Mouse (Mus musculus): ENCODE data around the gene Arhgap15. TPM values are rescaled to one million over a fixed set of nuclear protein-coding genes. Genes with fewer than 3 reads are reported as not detected.

Gene Arhgap15
- polyA plus RNA-seq, 1 experiment from 2014 or later: 1.0 TPM

- no peak for ATAC-seq
- DNase-seq (ENCODE audit: low spot score): no peak
- no peaks in the 10 kb centered on the region for H3K9me3 ChIP-seq (replicated peaks; ENCODE audit: control insufficient read depth, low read length)
- no peak overlapping the region for H3K4me2 ChIP-seq (ENCODE audit: low read length)
- no peaks in the 10 kb centered on the region for H3K36me3 ChIP-seq (ENCODE audit: control insufficient read depth, insufficient read depth, low read length)
- 94% methylated on average over 3 of the region's 3 CpGs for WGBS
- H3K27me3 ChIP-seq (replicated peaks; ENCODE audit: control insufficient read depth, insufficient read depth, low read length): no peaks in the 10 kb centered on the region
- H3K9ac ChIP-seq (ENCODE audit: low read length): no peak overlapping the region
- no peak overlapping the region for H3K27ac ChIP-seq (ENCODE audit: low read depth, low read length)
- H3K4me1 ChIP-seq (ENCODE audit: control insufficient read depth, insufficient read depth, low read length): no peaks in the 10 kb centered on the region
- H3K4me3 ChIP-seq (ENCODE audit: low read depth, low read length): no peak overlapping the region
These were observed 17.6 kb downstream of the Arhgap15 start for GRCm38 (mm10) chr2:43766200-43766599.

- H3K9me3 ChIP-seq (replicated peaks; ENCODE audit: control insufficient read depth, low read length): no peaks in the 10 kb centered on the region
- H3K4me3 ChIP-seq (ENCODE audit: low read depth, low read length): no peak overlapping the region
- H3K27ac ChIP-seq (ENCODE audit: low read depth, low read length): no peak overlapping the region
- no peaks in the 10 kb centered on the region for H3K27me3 ChIP-seq (replicated peaks; ENCODE audit: control insufficient read depth, insufficient read depth, low read length)
- H3K36me3 ChIP-seq (ENCODE audit: control insufficient read depth, insufficient read depth, low read length): no peaks in the 10 kb centered on the region
- ATAC-seq (no peak), DNase-seq (ENCODE audit: low spot score) (no peak)
- H3K9ac ChIP-seq (ENCODE audit: low read length): no peak overlapping the region
- H3K4me1 ChIP-seq (ENCODE audit: control insufficient read depth, insufficient read depth, low read length): no peaks in the 10 kb centered on the region
- no peak overlapping the region for H3K4me2 ChIP-seq (ENCODE audit: low read length)
- 97% methylated on average over 2 of the region's 2 CpGs for WGBS
These were observed 21.4 kb downstream of the Arhgap15 start for GRCm38 (mm10) chr2:43769850-43770570.

- H3K4me1 ChIP-seq (ENCODE audit: control insufficient read depth, insufficient read depth, low read length): no peaks in the 10 kb centered on the region
- DNase-seq (ENCODE audit: low spot score) (no peak), ATAC-seq (no peak)
- H3K9ac ChIP-seq (ENCODE audit: low read length): no peak overlapping the region
- no peak overlapping the region for H3K4me2 ChIP-seq (ENCODE audit: low read length)
- no peaks in the 10 kb centered on the region for H3K36me3 ChIP-seq (ENCODE audit: control insufficient read depth, insufficient read depth, low read length)
- no peak overlapping the region for H3K4me3 ChIP-seq (ENCODE audit: low read depth, low read length)
- no peak overlapping the region for H3K27ac ChIP-seq (ENCODE audit: low read depth, low read length)
- no peaks in the 10 kb centered on the region for H3K9me3 ChIP-seq (replicated peaks; ENCODE audit: control insufficient read depth, low read length)
- no peaks in the 10 kb centered on the region for H3K27me3 ChIP-seq (replicated peaks; ENCODE audit: control insufficient read depth, insufficient read depth, low read length)
- 91% methylated on average over 5 of the region's 5 CpGs for whole genome bisulfite sequencing
These were observed 24.0 kb downstream of the Arhgap15 start for GRCm38 (mm10) chr2:43772640-43773039.

- H3K9me3 ChIP-seq (replicated peaks; ENCODE audit: control insufficient read depth, low read length): no peaks in the 10 kb centered on the region
- ATAC-seq (no peak), DNase-seq (ENCODE audit: low spot score) (peak; percentile 42)
- no peak overlapping the region for H3K4me3 ChIP-seq (ENCODE audit: low read depth, low read length)
- H3K27me3 ChIP-seq (replicated peaks; ENCODE audit: control insufficient read depth, insufficient read depth, low read length): peaks cover 19% of the 10 kb centered on the region
- H3K4me2 ChIP-seq (ENCODE audit: low read length): no peak overlapping the region
- WGBS: 24% methylated on average over 3 of the region's 3 CpGs
- H3K9ac ChIP-seq (ENCODE audit: low read length): no peak overlapping the region
- no peaks in the 10 kb centered on the region for H3K36me3 ChIP-seq (ENCODE audit: control insufficient read depth, insufficient read depth, low read length)
- no peak overlapping the region for H3K27ac ChIP-seq (ENCODE audit: low read depth, low read length)
- 0 out of 2 replicates have a peak, but pooled peaks cover 2% of the 10 kb centered on the region for H3K4me1 ChIP-seq (ENCODE audit: control insufficient read depth, insufficient read depth, low read length)
These were observed 33.5 kb downstream of the Arhgap15 start for GRCm38 (mm10) chr2:43782157-43782556.

- H3K27ac ChIP-seq (ENCODE audit: low read depth, low read length): no peak overlapping the region
These were observed 35.4 kb downstream of the Arhgap15 start for GRCm38 (mm10) chr2:43783759-43784735.

GRCm38 (mm10) chr2:43786101-43786500 lies 37.5 kb downstream of the Arhgap15 start:
- WGBS: 3% methylated on average over 3 of the region's 3 CpGs
- H3K36me3 ChIP-seq (ENCODE audit: control insufficient read depth, insufficient read depth, low read length): no peaks in the 10 kb centered on the region
- H3K4me1 ChIP-seq (ENCODE audit: control insufficient read depth, insufficient read depth, low read length): 0 out of 2 replicates have a peak, but pooled peaks cover 2% of the 10 kb centered on the region
- DNase-seq (ENCODE audit: low spot score): peak; percentile 86
- no peak overlapping the region for H3K27ac ChIP-seq (ENCODE audit: low read depth, low read length)
- peak; percentile 70 for ATAC-seq
- H3K9me3 ChIP-seq (replicated peaks; ENCODE audit: control insufficient read depth, low read length): no peaks in the 10 kb centered on the region
- H3K4me3 ChIP-seq (ENCODE audit: low read depth, low read length): no peak overlapping the region
- no peak overlapping the region for H3K9ac ChIP-seq (ENCODE audit: low read length)
- H3K27me3 ChIP-seq (replicated peaks; ENCODE audit: control insufficient read depth, insufficient read depth, low read length): peaks cover 27% of the 10 kb centered on the region
- no peak overlapping the region for H3K4me2 ChIP-seq (ENCODE audit: low read length)

More at GRCm38 (mm10) chr2:43783759-43784735, 35.4 kb downstream of the Arhgap15 start:
- ATAC-seq: no peak
- peaks cover 20% of the 10 kb centered on the region for H3K27me3 ChIP-seq (replicated peaks; ENCODE audit: control insufficient read depth, insufficient read depth, low read length)
- no peak overlapping the region for H3K4me3 ChIP-seq (ENCODE audit: low read depth, low read length)
- H3K9ac ChIP-seq (ENCODE audit: low read length): no peak overlapping the region
- H3K4me2 ChIP-seq (ENCODE audit: low read length): no peak overlapping the region
- 0 out of 2 replicates have a peak, but pooled peaks cover 2% of the 10 kb centered on the region for H3K4me1 ChIP-seq (ENCODE audit: control insufficient read depth, insufficient read depth, low read length)
- WGBS: 72% methylated on average over 7 of the region's 7 CpGs
- no peaks in the 10 kb centered on the region for H3K9me3 ChIP-seq (replicated peaks; ENCODE audit: control insufficient read depth, low read length)
- peak; percentile 13 for DNase-seq (ENCODE audit: low spot score)
- no peaks in the 10 kb centered on the region for H3K36me3 ChIP-seq (ENCODE audit: control insufficient read depth, insufficient read depth, low read length)

GRCm38 (mm10) chr2:43787141-43787540 lies 38.5 kb downstream of the Arhgap15 start:
- Histone ChIP-seq H3K4me2 (ENCODE audit: low read length) (no peak overlapping the region), H3K4me3 (ENCODE audit: low read depth, low read length) (no peak overlapping the region), H3K9ac (ENCODE audit: low read length) (no peak overlapping the region), H3K27me3 (replicated peaks; ENCODE audit: control insufficient read depth, insufficient read depth, low read length) (peaks cover 29% of the 10 kb centered on the region), H3K36me3 (ENCODE audit: control insufficient read depth, insufficient read depth, low read length) (no peaks in the 10 kb centered on the region), H3K9me3 (replicated peaks; ENCODE audit: control insufficient read depth, low read length) (no peaks in the 10 kb centered on the region), H3K27ac (ENCODE audit: low read depth, low read length) (no peak overlapping the region), H3K4me1 (ENCODE audit: control insufficient read depth, insufficient read depth, low read length) (0 out of 2 replicates have a peak, but pooled peaks cover 2% of the 10 kb centered on the region)
- ATAC-seq: peak; percentile 73
- 52% methylated on average over 12 of the region's 12 CpGs for WGBS
- DNase-seq (ENCODE audit: low spot score): peak; percentile 75

GRCm38 (mm10) chr2:43788484-43788883 lies 39.9 kb downstream of the Arhgap15 start:
- H3K27ac ChIP-seq (ENCODE audit: low read depth, low read length): no peak overlapping the region
- 0 out of 2 replicates have a peak overlapping the region, but pooled peaks have one; percentile 0 for H3K4me2 ChIP-seq (ENCODE audit: low read length)
- ATAC-seq: no peak

More at GRCm38 (mm10) chr2:43788484-43788883, 39.9 kb downstream of the Arhgap15 start:
- H3K36me3 ChIP-seq (ENCODE audit: control insufficient read depth, insufficient read depth, low read length): no peaks in the 10 kb centered on the region
- H3K9me3 ChIP-seq (replicated peaks; ENCODE audit: control insufficient read depth, low read length): no peaks in the 10 kb centered on the region
- H3K27me3 ChIP-seq (replicated peaks; ENCODE audit: control insufficient read depth, insufficient read depth, low read length): peaks cover 30% of the 10 kb centered on the region
- WGBS: 27% methylated on average over 8 of the region's 8 CpGs
- no peak overlapping the region for H3K4me3 ChIP-seq (ENCODE audit: low read depth, low read length)
- DNase-seq (ENCODE audit: low spot score): peak; percentile 14
- no peak overlapping the region for H3K9ac ChIP-seq (ENCODE audit: low read length)
- 0 out of 2 replicates have a peak, but pooled peaks cover 2% of the 10 kb centered on the region for H3K4me1 ChIP-seq (ENCODE audit: control insufficient read depth, insufficient read depth, low read length)

All from forebrain, embryonic 14.5 days (tissue).